Comparison of ENCODE assay signal across 29 mouse cellular contexts in genomic region chr12:25978335-25978734, GRCm38 (mm10).
A peak's percentile ranks its signal among the peaks of the same experiment; 100 is the strongest.
DNase-seq lines count a peak whose midpoint lies in the region; ATAC-seq and TF ChIP-seq lines count a peak whose summit lies in the region.
"Had no signal": no experiment of that assay in that cellular context is flagged by ENCODE, and none has a peak within 500 bp of the region (broad histone marks: within the 10 kb centered on the region; RNA-seq: fewer than 3 reads in every experiment).

No protein-coding gene starts in this region.

- WGBS in embryonic facial prominence, embryonic 11.5 days = 62% methylated on average over 5 of the region's 5 CpGs
- WGBS in embryonic facial prominence, embryonic 10.5 days = 81% methylated on average over 5 of the region's 5 CpGs
- 53% methylated on average over 5 of the region's 5 CpGs for WGBS in embryonic facial prominence, embryonic 14.5 days
- WGBS in limb, embryonic 14.5 days = 26% methylated on average over 5 of the region's 5 CpGs
- 85% methylated on average over 5 of the region's 5 CpGs for WGBS in intestine, postnatal 0 days

- no peak overlapping the region for H3K27ac ChIP-seq in embryonic facial prominence, embryonic 11.5 days (replicated peaks; ENCODE audit: low read depth, low read length)
- H3K27ac ChIP-seq in embryonic facial prominence, embryonic 10.5 days (replicated peaks) = no peak overlapping the region
- H3K27ac ChIP-seq in embryonic facial prominence, embryonic 14.5 days (replicated peaks; ENCODE audit: low read depth, low read length) = 0 out of 2 replicates have a peak overlapping the region, but pooled peaks have one; percentile 61
- no peak overlapping the region for H3K27ac ChIP-seq in limb, embryonic 14.5 days (replicated peaks; ENCODE audit: low read depth, low read length)
- H3K27ac ChIP-seq in intestine, postnatal 0 days (ENCODE audit: low read depth, low read length) = no peak overlapping the region
- H3K27ac ChIP-seq: forebrain, embryonic 10.5 days; forebrain, embryonic 13.5 days; heart, adult 2 months; heart, embryonic 10.5 days; heart, embryonic 13.5 days; hindbrain, embryonic 14.5 days; hindbrain, postnatal 0 days had no signal

- H3K4me2 ChIP-seq in embryonic facial prominence, embryonic 11.5 days (ENCODE audit: low read depth, low read length) = no peak overlapping the region
- H3K4me2 ChIP-seq in embryonic facial prominence, embryonic 14.5 days (ENCODE audit: low read depth, low read length) = no peak overlapping the region
- H3K4me2 ChIP-seq in limb, embryonic 14.5 days (replicated peaks; ENCODE audit: low read depth, low read length, severe bottlenecking) = no peak overlapping the region
- H3K4me2 ChIP-seq in intestine, postnatal 0 days (replicated peaks; ENCODE audit: low read depth) = no peak overlapping the region
- H3K4me2 ChIP-seq: forebrain, embryonic 13.5 days; heart, embryonic 13.5 days; hindbrain, embryonic 14.5 days had no signal

- no peak overlapping the region for H3K4me3 ChIP-seq in embryonic facial prominence, embryonic 11.5 days (ENCODE audit: low read depth, low read length)
- H3K4me3 ChIP-seq in embryonic facial prominence, embryonic 10.5 days = no peak overlapping the region
- H3K4me3 ChIP-seq in embryonic facial prominence, embryonic 14.5 days (ENCODE audit: low read depth, low read length) = no peak overlapping the region
- no peak overlapping the region for H3K4me3 ChIP-seq in limb, embryonic 14.5 days (replicated peaks; ENCODE audit: low read length)
- no peak overlapping the region for H3K4me3 ChIP-seq in intestine, postnatal 0 days (ENCODE audit: low read depth, low read length)
- H3K4me3 ChIP-seq: forebrain, embryonic 10.5 days; forebrain, embryonic 13.5 days; heart, adult 2 months; heart, embryonic 10.5 days; heart, embryonic 13.5 days had no signal

- H3K9ac ChIP-seq in embryonic facial prominence, embryonic 11.5 days (replicated peaks; ENCODE audit: low read length) = no peak overlapping the region
- H3K9ac ChIP-seq in embryonic facial prominence, embryonic 14.5 days (ENCODE audit: low read depth, low read length) = no peak overlapping the region
- H3K9ac ChIP-seq in limb, embryonic 14.5 days (ENCODE audit: low read depth, low read length, severe bottlenecking) = no peak overlapping the region
- no peak overlapping the region for H3K9ac ChIP-seq in intestine, postnatal 0 days (ENCODE audit: low read depth, low read length)
- H3K9ac ChIP-seq: forebrain, embryonic 13.5 days; heart, embryonic 13.5 days; hindbrain, embryonic 14.5 days had no signal

- no peak for ATAC-seq in embryonic facial prominence, embryonic 11.5 days (replicated peaks; ENCODE audit: insufficient number of reproducible peaks, low FRiP score, low TSS enrichment, low read depth)
- 0 out of 2 replicates have a peak, but pooled peaks have one; percentile 41 for ATAC-seq in embryonic facial prominence, embryonic 14.5 days (ENCODE audit: low read depth)
- peak; percentile 88 for ATAC-seq in limb, embryonic 14.5 days (ENCODE audit: low FRiP score, low read depth)
- ATAC-seq in CD4-positive, CD25-positive, alpha-beta regulatory T cell, adult 4 months = no peak
- ATAC-seq in intestine, postnatal 0 days = no peak
- ATAC-seq: forebrain, embryonic 13.5 days; forebrain, embryonic 16.5 days; hindbrain, postnatal 0 days; inflammation-experienced regulatory T-cells, adult 6 months; intestine, embryonic 16.5 days; Patski had no signal

- H3K36me3 ChIP-seq in embryonic facial prominence, embryonic 11.5 days (replicated peaks; ENCODE audit: control insufficient read depth, insufficient read depth, low read depth, low read length) = no peaks in the 10 kb centered on the region
- no peaks in the 10 kb centered on the region for H3K36me3 ChIP-seq in embryonic facial prominence, embryonic 10.5 days (replicated peaks)
- H3K36me3 ChIP-seq in embryonic facial prominence, embryonic 14.5 days (ENCODE audit: control insufficient read depth, insufficient read depth, low read length) = no peaks in the 10 kb centered on the region
- no peaks in the 10 kb centered on the region for H3K36me3 ChIP-seq in limb, embryonic 14.5 days (ENCODE audit: control insufficient read depth, insufficient read depth, low read length)
- H3K36me3 ChIP-seq in intestine, postnatal 0 days (ENCODE audit: control insufficient read depth, insufficient read depth) = no peaks in the 10 kb centered on the region
- H3K36me3 ChIP-seq: forebrain, embryonic 10.5 days; G1E; heart, embryonic 10.5 days; heart, embryonic 13.5 days had no signal

- H3K4me1 ChIP-seq in embryonic facial prominence, embryonic 11.5 days (ENCODE audit: control insufficient read depth, insufficient read depth, low read length) = no peaks in the 10 kb centered on the region
- no peaks in the 10 kb centered on the region for H3K4me1 ChIP-seq in embryonic facial prominence, embryonic 10.5 days
- H3K4me1 ChIP-seq in embryonic facial prominence, embryonic 14.5 days (ENCODE audit: control insufficient read depth, insufficient read depth, low read length) = no peaks in the 10 kb centered on the region; the same call in 1 of the 2 replicates
- H3K4me1 ChIP-seq in limb, embryonic 14.5 days (ENCODE audit: control insufficient read depth, insufficient read depth, low read length) = peaks cover 6% of the 10 kb centered on the region
- no peaks in the 10 kb centered on the region for H3K4me1 ChIP-seq in intestine, postnatal 0 days (replicated peaks; ENCODE audit: control insufficient read depth, insufficient read depth, low read length)
- H3K4me1 ChIP-seq: forebrain, embryonic 10.5 days; forebrain, embryonic 13.5 days; heart, embryonic 10.5 days; heart, embryonic 13.5 days had no signal

- TF ChIP-seq POLR2A in limb, embryonic 14.5 days (IDR thresholded peaks at IDR 0.05; ENCODE audit: borderline replicate concordance, extremely low read depth, insufficient read depth, insufficient read length) = no peak

- no peaks in the 10 kb centered on the region for H3K9me3 ChIP-seq in embryonic facial prominence, embryonic 11.5 days (replicated peaks; ENCODE audit: control insufficient read depth, low read length)
- H3K9me3 ChIP-seq in embryonic facial prominence, embryonic 10.5 days = no peaks in the 10 kb centered on the region
- H3K9me3 ChIP-seq in embryonic facial prominence, embryonic 14.5 days (ENCODE audit: control insufficient read depth, low read length) = no peaks in the 10 kb centered on the region
- no peaks in the 10 kb centered on the region for H3K9me3 ChIP-seq in limb, embryonic 14.5 days (ENCODE audit: control insufficient read depth, low read length)
- H3K9me3 ChIP-seq in intestine, postnatal 0 days (ENCODE audit: control insufficient read depth) = no peaks in the 10 kb centered on the region
- H3K9me3 ChIP-seq: forebrain, embryonic 10.5 days; forebrain, embryonic 13.5 days; heart, embryonic 10.5 days; heart, embryonic 13.5 days had no signal

- peak; percentile 67 for DNase-seq in embryonic facial prominence, embryonic 11.5 days (ENCODE audit: low spot score)
- DNase-seq in embryonic facial prominence, embryonic 10.5 days (ENCODE audit: low spot score) = no peak
- peak; percentile 80 for DNase-seq in embryonic facial prominence, embryonic 14.5 days (ENCODE audit: low spot score)
- peak; percentile 75 for DNase-seq in limb, embryonic 14.5 days (ENCODE audit: low spot score)
- DNase-seq: adrenal gland, postnatal 14 days; cerebellum, adult 11-12 months; cerebellum, adult 8-10 months; cerebellum, postnatal 10 days; cerebellum, postnatal 36 days; embryo, embryonic 11 days; gastrocnemius, postnatal 10 days; gastrocnemius, postnatal 36 days; heart, adult 2 months; heart, postnatal 14 days; heart, postnatal 4 days had no signal

- no peaks in the 10 kb centered on the region for H3K27me3 ChIP-seq in embryonic facial prominence, embryonic 11.5 days (ENCODE audit: control insufficient read depth, insufficient read depth, low read length)
- no peaks in the 10 kb centered on the region for H3K27me3 ChIP-seq in embryonic facial prominence, embryonic 10.5 days (replicated peaks; ENCODE audit: low read depth, poor library complexity, severe bottlenecking)
- no peaks in the 10 kb centered on the region for H3K27me3 ChIP-seq in embryonic facial prominence, embryonic 14.5 days (replicated peaks; ENCODE audit: control insufficient read depth, insufficient read depth, low read length)
- H3K27me3 ChIP-seq in limb, embryonic 14.5 days (ENCODE audit: control insufficient read depth, insufficient read depth, low read length) = no peaks in the 10 kb centered on the region
- H3K27me3 ChIP-seq in intestine, postnatal 0 days (replicated peaks; ENCODE audit: control insufficient read depth, insufficient read depth, low read length) = no peaks in the 10 kb centered on the region
- H3K27me3 ChIP-seq: CH12.LX; forebrain, embryonic 13.5 days; heart, embryonic 13.5 days had no signal

- no peak for TF ChIP-seq CTCF in intestine, postnatal 0 days (IDR thresholded peaks at IDR 0.05; ENCODE audit: low read depth)

Comparison
In these comparisons a context has a peak if more than half of its experiments do, and no peak if none do; other contexts are left out.
1. ATAC-seq: peak in embryonic facial prominence, embryonic 14.5 days (single experiment) and limb, embryonic 14.5 days (single experiment); none in embryonic facial prominence, embryonic 11.5 days (single experiment), CD4-positive, CD25-positive, alpha-beta regulatory T cell, adult 4 months (single experiment) and intestine, postnatal 0 days (single experiment).